Mouse (Mus musculus) midbrain, embryonic 15.5 days (tissue): Measurements from ENCODE around the gene Pank2. TPM values are rescaled to one million over a fixed set of nuclear protein-coding genes. Genes with fewer than 3 reads are reported as not detected.

Source experiments
- microRNA-seq: library from miRNA; unstranded; fragments of <30 nt; microRNA quantifications from one replicate; pipeline ENCODE4, GENCODE M21; 2016
- polyA plus RNA-seq: library from polyadenylated mRNA; unstranded; fragments of >200 nt; fragmentation: Nextera tagmentation; extraction: Ambion mirVana; gene quantifications from 2 replicates; pipeline ENCODE4 v1.2.1, GENCODE M21; 2015

Gene Pank2
- polyA plus RNA-seq, 1 experiment from 2014 or later: 24.7 TPM

Small RNA genes within 50 kb of the gene (microRNA-seq; reads per million reads assigned to microRNA genes)
- 62.3 reads per million, percentile 49 among the genes with 10 or more reads in this experiment for gene Mir103-2

Other genes with a start within 250 kb of the Pank2 start
- gene Gfra4, start 219.4 kb upstream of the Pank2 start, polyA plus RNA-seq: 39.4 and 43.1 TPM in 2 replicates
- 1.3 and 2.1 TPM in 2 replicates for gene Adam33, start 198.7 kb upstream of the Pank2 start, polyA plus RNA-seq
- gene Siglec1, start 175.7 kb upstream of the Pank2 start, polyA plus RNA-seq: 0.27 and 0.59 TPM in 2 replicates
- 4.4 and 4.6 TPM in 2 replicates for gene Hspa12b, start 135.2 kb upstream of the Pank2 start, polyA plus RNA-seq
- not detected in 2 replicates for gene Gm11037, start 129.0 kb upstream of the Pank2 start, polyA plus RNA-seq
- gene 1700037H04Rik, start 102.4 kb upstream of the Pank2 start, polyA plus RNA-seq: 71.2 and 81.5 TPM in 2 replicates
- gene Cenpb, start 82.4 kb upstream of the Pank2 start, polyA plus RNA-seq: 16.0 and 16.4 TPM in 2 replicates
- 23.9 and 27.0 TPM in 2 replicates for gene Cdc25b, start 75.5 kb upstream of the Pank2 start, polyA plus RNA-seq
- gene Spef1, start 75.2 kb upstream of the Pank2 start, polyA plus RNA-seq: 10.6 and 11.3 TPM in 2 replicates
- 36.5 and 37.5 TPM in 2 replicates for gene Ap5s1, start 55.4 kb upstream of the Pank2 start, polyA plus RNA-seq
- gene Mavs, start 28.4 kb upstream of the Pank2 start, polyA plus RNA-seq: 5.7 and 7.6 TPM in 2 replicates
- 20.2 and 22.3 TPM in 2 replicates for gene Rnf24, start 90.4 kb downstream of the Pank2 start, polyA plus RNA-seq
- 49.0 and 50.7 TPM in 2 replicates for gene Smox, start 229.0 kb downstream of the Pank2 start, polyA plus RNA-seq